Mouse (Mus musculus) kidney, adult 11 months (tissue): ENCODE results near the gene Hspb2.

ENCODE experiments used
- DNase-seq: peaks from one replicate; pipeline ENCODE4 v3.0.0; 2022

The Hspb2 gene

GRCm38 (mm10) chr9:50746214-50746677 is 5.9 kb downstream of the Hspb2 start, which contains the start of gene 2310030G06Rik:
2310030G06Rik (minus strand) TSS chr9:50746536.
- DNase-seq, result peak; percentile 84

- DNase-seq, result no peak
These were observed 6.3 kb downstream of the Hspb2 start for GRCm38 (mm10) chr9:50745806-50746205.

DNA sequence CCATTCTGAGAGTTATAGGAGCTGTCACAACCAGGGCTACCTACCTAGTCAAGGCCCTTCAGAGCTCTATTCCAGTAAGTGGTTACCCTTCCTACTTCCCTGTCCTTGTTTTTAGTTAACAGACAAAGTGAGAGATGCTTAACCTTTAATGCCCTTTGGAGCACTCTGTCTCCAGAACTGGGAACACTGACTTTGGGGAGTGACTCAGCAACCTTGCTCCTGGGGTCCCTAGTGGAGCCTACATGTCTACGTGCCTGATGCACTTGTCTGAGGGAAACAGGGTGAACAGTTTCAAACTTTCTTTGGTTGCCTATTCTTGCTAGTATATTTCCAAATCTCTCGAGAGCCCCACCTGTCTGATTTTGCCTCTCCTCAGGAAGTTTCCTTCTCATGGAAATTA is 9.4 kb downstream of the Hspb2 start:
- DNase-seq, result no peak

DNA sequence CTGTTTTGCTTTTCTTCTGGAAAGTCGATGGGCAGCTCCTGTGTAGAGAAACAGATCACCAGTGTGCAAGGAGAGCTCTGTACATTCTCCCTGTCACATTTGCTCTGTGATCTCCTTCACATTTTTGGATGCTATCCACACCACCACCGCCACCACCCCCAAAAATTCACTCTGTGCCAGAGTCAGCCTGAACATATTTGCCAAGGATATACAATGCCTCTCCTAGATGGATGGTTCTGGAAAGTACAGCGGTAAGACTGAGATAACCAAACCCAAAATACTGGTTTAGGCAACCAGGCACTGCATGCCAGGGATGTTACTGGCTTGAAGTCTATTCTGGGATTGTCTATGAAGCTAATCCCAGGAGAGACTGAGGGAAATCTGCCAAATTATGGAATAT is 9.9 kb downstream of the Hspb2 start:
- no peak for DNase-seq

DNA sequence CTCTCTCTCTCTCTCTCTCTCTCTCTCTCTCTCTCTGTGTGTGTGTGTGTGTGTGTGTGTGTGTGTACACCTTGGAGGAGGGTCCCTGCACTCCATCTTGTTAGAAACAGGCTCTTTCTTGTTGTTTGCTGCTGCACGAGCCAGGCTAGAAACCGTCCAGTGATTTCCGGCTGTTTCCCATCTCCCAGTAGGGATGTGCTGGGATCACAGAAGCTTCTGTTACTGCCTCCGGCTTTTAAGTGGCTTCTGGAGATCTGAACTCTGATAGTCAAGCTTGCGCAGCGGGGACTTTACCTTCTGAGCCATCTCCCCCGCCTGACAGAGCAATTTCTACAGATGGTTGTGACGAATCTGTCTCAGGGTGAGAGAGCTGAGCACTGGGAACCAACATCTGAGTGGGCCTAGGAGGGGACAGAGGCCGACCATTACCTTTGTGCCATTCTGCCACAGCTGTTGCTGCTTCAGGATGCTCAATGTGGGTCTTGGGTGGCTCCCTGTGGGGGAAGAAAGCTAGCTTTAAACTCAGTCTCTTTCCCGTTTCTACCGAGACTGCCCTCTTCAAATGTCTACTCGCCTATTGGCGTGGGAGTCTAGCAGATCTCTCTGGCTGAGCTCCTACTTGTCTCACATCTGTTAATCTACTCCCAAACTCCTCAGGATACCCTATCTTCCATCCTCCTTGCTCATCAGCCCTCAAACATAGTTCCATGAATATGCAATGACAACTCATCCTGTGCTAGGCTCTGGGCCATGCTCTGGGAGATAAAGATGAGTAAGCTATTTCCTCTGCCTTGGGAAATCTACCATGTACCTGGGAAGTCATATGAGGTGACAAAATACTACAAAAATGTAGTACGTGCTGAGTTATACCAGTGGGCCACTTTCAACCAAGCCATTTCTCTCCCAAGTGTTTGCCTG is 11.0 kb downstream of the Hspb2 start:
- no peak for DNase-seq

DNA sequence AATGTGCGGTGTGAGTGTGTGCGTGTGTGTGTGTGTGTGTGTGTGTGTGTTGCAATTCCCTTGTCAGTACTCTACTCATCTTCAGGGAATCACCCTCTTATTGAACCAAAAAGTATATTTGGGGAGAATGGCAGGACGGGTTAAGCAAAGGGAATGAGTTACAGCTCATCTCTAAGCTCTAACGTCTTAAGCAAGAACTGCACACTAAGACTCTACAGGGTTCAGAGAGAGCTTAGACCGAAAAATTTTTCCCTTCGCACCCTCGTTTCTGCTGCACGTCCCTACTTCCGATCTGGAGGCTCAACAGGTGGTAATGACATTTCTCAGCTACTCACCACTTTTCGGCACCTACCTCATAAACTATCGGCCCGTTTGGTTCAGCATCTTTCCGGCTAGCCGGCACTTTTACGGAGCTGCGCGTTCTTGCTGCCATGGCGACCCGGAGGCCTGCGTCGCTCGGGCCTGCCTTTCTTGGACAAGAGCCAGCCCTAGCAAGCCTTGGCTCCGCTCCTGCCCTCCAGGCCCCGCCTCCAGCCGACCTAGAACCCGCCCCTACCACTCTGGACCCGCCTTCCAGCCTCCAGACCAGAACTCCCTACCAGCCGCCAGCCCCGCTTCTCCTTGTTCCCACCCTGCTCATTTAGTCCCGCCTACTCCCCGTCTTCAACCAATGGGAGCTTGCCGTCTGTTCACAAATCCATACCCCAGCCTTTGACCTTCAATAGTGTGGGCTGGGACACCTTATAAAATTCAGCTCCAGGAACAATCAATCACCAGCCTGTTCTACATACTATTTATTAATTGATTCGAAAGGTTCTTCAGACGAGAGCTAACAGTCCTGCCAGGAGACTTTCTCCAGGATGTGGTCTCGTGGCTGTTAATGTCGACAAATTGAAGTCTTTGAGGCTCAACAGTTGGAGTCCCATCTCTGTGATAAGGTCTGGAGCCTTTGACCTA is 13.0 kb downstream of the Hspb2 start, which contains the start of gene Dixdc1:
Gene Dixdc1 (minus strand): TSS at position 604 of the 957 bp plus-strand sequence.
- DNase-seq, result peak; percentile 95

- DNase-seq, result no peak
These were observed 17.2 kb downstream of the Hspb2 start for GRCm38 (mm10) chr9:50734989-50735388.

GRCm38 (mm10) chr9:50732560-50732959 is 19.6 kb downstream of the Hspb2 start:
- no peak for DNase-seq

GRCm38 (mm10) chr9:50729600-50729999 is 22.6 kb downstream of the Hspb2 start:
- DNase-seq, result peak; percentile 38

GRCm38 (mm10) chr9:50727925-50728651 is 24.1 kb downstream of the Hspb2 start:
- peak; percentile 59 for DNase-seq

DNA sequence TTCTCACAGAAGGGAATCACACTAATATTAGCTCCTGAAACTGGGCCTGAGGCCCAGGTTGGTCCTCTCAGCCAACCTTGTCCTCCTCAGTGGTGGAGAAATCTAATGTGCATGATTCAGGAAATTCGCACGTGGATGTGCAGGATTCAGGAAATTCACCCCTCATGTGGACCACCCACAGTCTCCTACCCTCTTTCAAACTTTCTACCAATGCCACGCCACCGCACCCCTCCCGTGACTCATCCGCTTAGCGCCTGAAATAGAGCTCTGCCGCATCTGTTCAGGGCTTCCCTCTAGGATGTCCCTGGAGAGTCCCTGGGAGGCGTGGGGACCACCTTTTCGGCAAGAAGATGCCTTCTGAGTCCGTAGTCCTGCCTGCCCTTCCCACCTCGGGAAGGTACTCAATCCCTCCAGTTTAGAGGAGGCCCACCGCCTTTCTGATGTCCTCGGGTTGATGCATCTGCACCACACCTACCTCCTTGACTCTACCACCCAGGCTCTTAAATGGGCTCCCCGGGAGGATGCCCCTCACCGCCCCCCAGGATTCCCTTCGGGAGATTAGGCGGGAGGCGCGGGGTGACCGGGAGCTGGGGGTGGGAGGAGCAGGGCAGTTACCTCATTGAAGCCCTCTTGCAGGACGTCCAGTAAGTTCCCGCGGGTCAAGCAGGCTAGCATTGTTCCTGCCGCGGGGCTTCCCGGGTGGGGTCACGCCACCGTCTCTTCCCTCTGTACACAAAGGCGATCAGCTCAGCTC is 24.8 kb downstream of the Hspb2 start:
- DNase-seq, result no peak

- peak; percentile 27 for DNase-seq
These were observed 26.1 kb downstream of the Hspb2 start for GRCm38 (mm10) chr9:50725921-50726590.

GRCm38 (mm10) chr9:50724661-50725330 is 27.4 kb downstream of the Hspb2 start:
- no peak for DNase-seq

DNA sequence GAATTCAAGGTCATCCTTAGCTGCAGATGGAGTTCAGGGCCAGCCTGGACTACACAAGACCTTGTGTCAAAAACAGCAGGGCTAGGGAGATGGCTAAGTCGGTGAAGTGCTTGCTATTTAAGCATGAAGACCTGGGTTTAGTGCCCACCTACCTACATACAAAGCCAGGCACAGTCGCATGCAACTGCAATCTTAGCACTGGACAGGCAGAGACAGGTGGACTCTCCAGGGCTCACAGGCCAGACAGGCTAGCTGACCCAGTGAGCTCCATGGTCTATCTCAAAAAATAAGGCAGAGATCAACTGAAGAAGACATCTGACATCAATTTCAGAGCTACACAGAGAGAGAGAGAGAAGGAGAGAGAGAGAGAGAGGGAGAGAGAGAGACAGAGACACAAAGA is 28.0 kb downstream of the Hspb2 start:
- DNase-seq, result no peak

GRCm38 (mm10) chr9:50723406-50723805 is 28.7 kb downstream of the Hspb2 start:
- peak; percentile 33 for DNase-seq

DNA sequence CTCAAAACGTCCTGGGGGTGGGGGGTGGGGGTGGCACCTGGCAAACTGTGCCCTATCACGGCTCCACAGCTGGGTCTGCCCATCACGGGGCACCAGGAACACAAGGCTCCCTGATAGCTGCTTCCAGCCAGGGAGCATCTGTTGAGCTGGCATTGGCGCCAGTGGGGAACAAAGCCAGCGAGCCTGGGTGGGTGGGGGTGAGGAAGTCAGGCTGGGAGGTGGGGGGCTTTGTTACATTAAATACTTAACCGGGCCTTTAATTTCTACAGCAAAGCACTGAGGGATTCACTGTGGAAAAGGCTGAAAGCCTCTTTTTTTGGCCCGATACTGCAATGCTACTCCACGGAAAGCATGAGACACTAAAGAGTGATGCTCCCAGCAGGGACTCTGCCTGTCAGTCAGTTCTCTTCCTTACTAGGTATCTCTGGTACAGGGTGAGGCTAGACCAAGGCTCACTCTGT is 29.7 kb downstream of the Hspb2 start:
- DNase-seq, result no peak

- no peak for DNase-seq
These were observed 31.1 kb downstream of the Hspb2 start for GRCm38 (mm10) chr9:50721061-50721460.

DNA sequence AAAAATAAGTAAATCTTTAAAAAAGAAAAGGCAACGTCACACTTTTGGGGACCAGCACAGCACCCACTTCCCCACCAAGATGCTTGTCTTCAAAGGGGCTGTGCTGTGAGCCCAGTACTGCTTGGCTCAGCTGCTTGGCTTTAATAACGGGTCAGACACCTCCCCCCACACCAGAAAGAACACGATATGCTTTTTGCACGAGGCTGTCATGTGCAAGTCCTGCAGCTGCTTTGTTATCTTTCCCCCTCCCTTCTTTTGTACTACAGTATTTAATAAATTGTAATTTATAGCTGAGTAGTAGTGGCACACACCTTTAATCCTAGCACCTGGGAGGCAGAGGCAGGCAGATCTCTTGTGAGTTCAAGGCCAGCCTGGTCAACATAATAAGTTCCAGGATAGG is 33.3 kb downstream of the Hspb2 start:
- no peak for DNase-seq

GRCm38 (mm10) chr9:50714188-50714587 is 38.0 kb downstream of the Hspb2 start:
- no peak for DNase-seq

- DNase-seq, result no peak
These were observed 40.8 kb downstream of the Hspb2 start for GRCm38 (mm10) chr9:50711337-50711736.
